Mouse (Mus musculus) bone marrow, adult 2 months (tissue): ENCODE results near the gene Spink8. TPM values are rescaled to one million over a fixed set of nuclear protein-coding genes. Genes with fewer than 3 reads are reported as not detected.

Experiments used
- H3K27ac ChIP-seq: fragments of 200-500 bp; 2 replicates; pipeline ENCODE4 v1.5.1; 2012; ENCODE audit warnings: low read depth, mild to moderate bottlenecking, control low read depth, inconsistent platforms, low read length; ENCODE audit not compliant: control insufficient read depth, poor library complexity, insufficient read depth
- H3K4me1 ChIP-seq: fragments of 200-500 bp; 2 replicates; pipeline ENCODE4 v1.6.1; 2011; ENCODE audit warnings: low read length; ENCODE audit not compliant: control insufficient read depth, insufficient read depth
- H3K4me3 ChIP-seq: fragments of 200-500 bp; replicated peaks from 2 replicates; pipeline ENCODE3; 2011; ENCODE audit warnings: mild to moderate bottlenecking, low read depth, low read length, control low read depth; ENCODE audit not compliant: control insufficient read depth
- CTCF ChIP-seq: fragments of 200-500 bp; IDR thresholded peaks from 2 replicates; pipeline ENCODE4 v1.5.1; 2011; ENCODE audit warnings: low read length, control low read depth; ENCODE audit not compliant: control insufficient read depth, insufficient read depth
- POLR2A ChIP-seq: fragments of 200-500 bp; IDR thresholded peaks from 2 replicates; pipeline ENCODE4 v1.6.1; 2011; ENCODE audit warnings: low read depth, mild to moderate bottlenecking, control low read depth, low read length, borderline replicate concordance; ENCODE audit not compliant: control insufficient read depth
- WGBS: fragments of 180-500 bp; shearing (Covaris S2); methylation state at CpG from one replicate; pipeline ENCODE4 v1.1.7; 2018; 5-methylcytosine and 5-hydroxymethylcytosine counted together
- polyA plus RNA-seq: library from polyadenylated mRNA; stranded (reverse); fragments of >200 nt; gene quantifications from 2 replicates; pipeline ENCODE4 v1.2.4, GENCODE M21; 2011; ENCODE audit warnings: low replicate concordance; ENCODE audit not compliant: missing spikeins, insufficient read depth, insufficient read length

Gene Spink8
- polyA plus RNA-seq, 1 experiment = not detected

GRCm38 (mm10) chr9:109850099-109850498, 38.0 kb downstream of the Spink8 start:
- H3K27ac ChIP-seq = peak overlapping the region; percentile 65; the same call in 1 of the 2 replicates
- H3K4me1 ChIP-seq = peaks cover 3% of the 10 kb centered on the region; the same call in 1 of the 2 replicates
- no peak overlapping the region for H3K4me3 ChIP-seq
- TF ChIP-seq POLR2A (no peak), CTCF (no peak)
- WGBS = 76% methylated on average over 5 of the region's 5 CpGs

GRCm38 (mm10) chr9:109854341-109854740, 42.3 kb downstream of the Spink8 start:
- peaks cover 5% of the 10 kb centered on the region for H3K4me1 ChIP-seq
- no peak overlapping the region for H3K4me3 ChIP-seq
- WGBS = 42% methylated on average over 2 of the region's 2 CpGs
- H3K27ac ChIP-seq = peak overlapping the region; percentile 72
- TF ChIP-seq CTCF (no peak), POLR2A (no peak)

- H3K4me1 ChIP-seq = peaks cover 3% of the 10 kb centered on the region
- 79% methylated on average over 6 of the region's 6 CpGs for WGBS
- peak overlapping the region; percentile 26; the same call in 1 of the 2 replicates for H3K27ac ChIP-seq
- TF ChIP-seq CTCF (no peak), POLR2A (no peak)
- H3K4me3 ChIP-seq = no peak overlapping the region
Observed at GRCm38 (mm10) chr9:109855947-109856346, 43.9 kb downstream of the Spink8 start.

DNA sequence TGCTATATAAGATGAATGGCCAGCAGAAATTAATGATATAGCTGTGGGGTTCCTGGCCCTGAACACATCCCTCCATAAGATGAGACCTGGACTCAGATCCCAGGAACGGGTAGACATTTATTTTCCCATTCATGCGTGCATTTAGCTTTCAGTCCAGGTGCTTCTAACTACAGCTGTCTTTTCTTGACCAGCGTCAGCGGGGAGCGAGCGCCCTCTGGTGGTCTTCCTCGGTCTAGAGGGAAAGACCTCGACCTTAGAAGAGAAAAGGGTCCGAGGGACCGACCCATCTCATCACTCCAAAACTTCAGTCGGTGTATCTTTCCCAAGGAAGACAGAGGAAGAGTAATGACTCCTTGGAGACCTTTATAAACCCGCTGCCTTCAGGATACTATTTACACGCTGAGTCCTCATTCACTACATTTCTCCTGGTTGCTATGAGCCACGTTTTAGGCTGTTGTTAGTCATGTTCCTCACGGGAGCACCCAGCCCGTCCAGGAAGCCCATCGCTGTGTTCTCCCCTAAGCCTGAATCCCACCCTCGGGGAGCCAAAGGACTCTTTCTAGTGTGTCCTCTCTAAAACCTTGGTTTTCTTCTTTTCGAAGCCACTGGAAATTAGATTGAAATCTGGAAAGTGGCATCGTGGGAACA, 50.4 kb downstream of the Spink8 start:
- TF ChIP-seq POLR2A = no peak
- peak; percentile 95 for TF ChIP-seq CTCF
- Histone ChIP-seq H3K4me1 (no peaks in the 10 kb centered on the region; the same call in 1 of the 2 replicates), H3K27ac (peak overlapping the region; percentile 20; the same call in 1 of the 2 replicates), H3K4me3 (peak overlapping the region; percentile 63)
- 3% methylated on average over 20 of the region's 20 CpGs for WGBS

DNA sequence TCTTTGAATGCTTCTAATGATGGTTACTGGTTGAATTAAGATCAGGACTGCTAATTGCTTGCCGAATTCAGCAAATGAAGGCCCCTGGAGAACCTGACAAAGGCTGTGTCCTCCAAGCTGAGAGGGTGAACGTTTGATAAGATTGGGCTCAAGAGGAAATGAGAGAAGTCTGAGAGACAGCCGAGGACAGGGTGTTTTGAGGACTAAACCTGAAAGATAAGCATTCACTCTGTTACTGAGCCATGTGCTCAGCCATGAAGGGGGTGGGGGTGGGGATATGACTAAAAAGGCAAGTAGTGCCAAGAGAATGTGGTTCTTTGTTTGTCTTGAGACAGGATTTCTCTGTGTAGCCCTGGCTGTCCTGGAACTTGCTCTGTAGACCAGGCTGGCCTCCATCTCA, 51.0 kb downstream of the Spink8 start:
- TF ChIP-seq POLR2A (no peak), CTCF (no peak)
- H3K4me1 ChIP-seq = no peaks in the 10 kb centered on the region; the same call in 1 of the 2 replicates
- WGBS = 13% methylated on average over 3 of the region's 3 CpGs
- H3K4me3 ChIP-seq = no peak overlapping the region
- H3K27ac ChIP-seq = no peak overlapping the region

DNA sequence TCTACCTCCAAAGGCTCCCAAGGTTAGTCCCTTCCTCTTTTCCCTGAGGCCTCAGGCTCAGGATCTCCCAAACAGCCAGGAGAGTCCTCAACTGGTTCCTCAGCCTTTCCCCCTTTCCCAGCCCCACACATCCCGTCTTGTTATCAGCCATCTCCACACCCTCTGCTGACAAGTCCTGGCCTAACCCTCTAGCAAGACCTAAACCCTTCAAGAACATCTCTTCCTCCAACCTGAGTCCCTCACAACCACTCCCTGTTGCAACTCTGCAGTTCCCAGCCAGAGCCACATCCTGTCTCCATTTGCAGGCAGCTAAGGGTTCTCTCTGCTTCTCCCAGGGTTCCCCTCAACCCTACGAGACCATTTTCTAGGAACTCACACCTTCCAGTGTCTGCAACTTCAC, 54.1 kb downstream of the Spink8 start:
- TF ChIP-seq POLR2A (no peak), CTCF (no peak)
- Histone ChIP-seq H3K27ac (no peak overlapping the region), H3K4me3 (no peak overlapping the region), H3K4me1 (no peaks in the 10 kb centered on the region; the same call in 1 of the 2 replicates)
- WGBS = 31% methylated on average over 2 of the region's 2 CpGs

DNA sequence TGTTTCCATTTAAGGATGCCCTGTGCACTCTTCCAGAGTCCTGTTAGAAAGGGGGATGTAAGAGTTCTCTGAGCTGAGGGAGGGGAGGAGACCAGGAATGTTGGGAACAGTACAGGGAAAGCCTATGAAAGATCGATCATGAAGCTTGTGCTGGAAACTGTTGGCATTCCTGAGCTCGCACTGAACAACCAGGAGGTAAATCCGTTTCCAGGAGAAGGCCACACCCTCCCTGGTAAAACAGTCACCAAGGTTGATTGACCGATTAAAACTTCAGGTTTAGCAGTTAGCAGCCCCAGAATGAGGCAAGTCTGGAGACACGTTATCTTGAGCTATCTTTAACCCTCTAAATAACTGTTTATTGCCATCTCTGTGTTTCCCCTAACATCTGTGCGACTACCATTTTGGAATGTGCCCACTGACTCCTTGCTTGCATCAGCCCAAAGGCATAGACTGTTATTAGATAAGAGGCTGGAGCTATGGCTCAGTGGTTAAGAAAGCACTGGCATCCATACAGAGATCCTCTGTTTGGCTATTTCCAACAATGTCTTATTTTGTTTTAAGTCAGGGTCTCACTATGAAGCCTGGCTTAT, 59.0 kb downstream of the Spink8 start:
- Histone ChIP-seq H3K4me1 (no peaks in the 10 kb centered on the region; the same call in 1 of the 2 replicates), H3K27ac (no peak overlapping the region), H3K4me3 (no peak overlapping the region)
- 39% methylated on average over 6 of the region's 6 CpGs for WGBS
- TF ChIP-seq CTCF (no peak), POLR2A (no peak)

GRCm38 (mm10) chr9:109874797-109875691, 63.0 kb downstream of the Spink8 start, which contains the start of gene Cdc25a:
Gene Cdc25a, plus strand, starts transcription at chr9:109875579.
- peaks cover 3% of the 10 kb centered on the region for H3K4me1 ChIP-seq
- WGBS = 6% methylated on average over 33 of the region's 33 CpGs
- TF ChIP-seq CTCF = peak; percentile 55
- peak; percentile 59; the same call in 1 of the 2 replicates for TF ChIP-seq POLR2A

More at GRCm38 (mm10) chr9:109874797-109875691, 63.0 kb downstream of the Spink8 start, which contains the start of gene Cdc25a:
- Histone ChIP-seq H3K4me3 (peak within 1 kb of the TSS; percentile 98), H3K27ac (peak within 1 kb of the TSS; percentile 64)
